Mouse (Mus musculus) thymus, adult 2 months (tissue): Measurements from ENCODE around the gene Bcl9l. TPM values are rescaled to one million over a fixed set of nuclear protein-coding genes. Genes with fewer than 3 reads are reported as not detected.
A peak's percentile ranks its signal among the peaks of the same experiment; 100 is the strongest.

Experiments
- DNase-seq: peaks from one replicate; pipeline ENCODE4 v3.0.0; 2021
- H3K27ac ChIP-seq: fragments of 200-500 bp; 2 replicates; pipeline ENCODE4 v1.5.1; 2012; ENCODE audit warnings: low read length, control low read depth; ENCODE audit not compliant: control insufficient read depth, insufficient read depth
- H3K27me3 ChIP-seq: fragments of 200-500 bp; 2 replicates; pipeline ENCODE4 v1.6.1; 2012; ENCODE audit warnings: mild to moderate bottlenecking, low read length, moderate library complexity, mixed read lengths; ENCODE audit not compliant: control insufficient read depth, insufficient read depth
- H3K36me3 ChIP-seq: fragments of 200-500 bp; 2 replicates; pipeline ENCODE4 v1.6.1; 2012; ENCODE audit warnings: mild to moderate bottlenecking, low read length, moderate library complexity; ENCODE audit not compliant: control insufficient read depth, insufficient read depth
- H3K4me1 ChIP-seq: fragments of 200-500 bp; replicated peaks from 2 replicates; pipeline ENCODE4 v1.6.1; 2012; ENCODE audit warnings: low read length; ENCODE audit not compliant: control insufficient read depth, insufficient read depth
- H3K4me3 ChIP-seq: fragments of 200-500 bp; 2 replicates; pipeline ENCODE4 v1.5.1; 2012; ENCODE audit warnings: mild to moderate bottlenecking, low read length, control low read depth, moderate library complexity; ENCODE audit not compliant: control insufficient read depth, insufficient read depth
- CTCF ChIP-seq: fragments of 200-500 bp; IDR thresholded peaks from 2 replicates; pipeline ENCODE4 v1.5.1; 2012; ENCODE audit warnings: mild to moderate bottlenecking, control low read depth, low read length, moderate library complexity, borderline replicate concordance; ENCODE audit not compliant: control insufficient read depth, poor library complexity, insufficient read depth; ENCODE audit errors: extremely low read depth
- POLR2A ChIP-seq: fragments of 200-500 bp; IDR thresholded peaks from 2 replicates; pipeline ENCODE4 v1.6.1; 2012; ENCODE audit warnings: mild to moderate bottlenecking, low read length, control low read depth, moderate library complexity; ENCODE audit not compliant: control insufficient read depth, poor library complexity, insufficient read depth; ENCODE audit errors: extremely low read depth
- WGBS: fragments of 180-500 bp; shearing (Covaris S2); methylation state at CpG from one replicate; pipeline ENCODE4 v1.1.7; 2018; 5-methylcytosine and 5-hydroxymethylcytosine counted together
- polyA plus RNA-seq: library from polyadenylated mRNA; depleted of rRNA; stranded (reverse); fragments of >200 nt; gene quantifications from 2 replicates; pipeline ENCODE4 v1.2.3, GENCODE M21; 2012

Bcl9l gene
- polyA plus RNA-seq, 1 experiment: 38.7 TPM

DNA sequence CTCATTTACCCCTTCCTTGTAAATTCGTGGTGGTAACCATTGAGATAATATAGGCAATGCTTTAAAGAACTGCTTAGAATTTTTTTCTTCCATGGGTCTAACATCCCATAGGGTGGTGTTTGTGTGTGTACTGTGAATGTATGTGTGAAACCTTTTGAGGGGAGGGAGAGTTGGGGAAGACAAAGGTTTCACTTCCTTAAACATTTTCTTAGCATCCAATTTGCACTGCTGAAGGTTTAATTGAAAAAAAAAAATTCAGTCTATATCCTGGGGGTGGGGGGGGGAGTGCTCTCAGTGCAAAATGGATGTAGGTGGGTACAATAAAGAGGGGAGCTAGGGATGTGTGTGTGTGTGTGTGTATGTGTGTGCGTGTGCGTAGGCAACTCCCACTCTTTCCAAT lies 513 bp upstream of the Bcl9l start:
- DNase-seq: no peak
- peaks cover 47% of the 10 kb centered on the region for H3K4me1 ChIP-seq
- peak overlapping the region; percentile 93 for H3K4me3 ChIP-seq
- no peaks in the 10 kb centered on the region for H3K36me3 ChIP-seq
- no peak for TF ChIP-seq POLR2A
- no peak for TF ChIP-seq CTCF
- WGBS: 16% methylated on average over 3 of the region's 3 CpGs
- H3K27me3 ChIP-seq: no peaks in the 10 kb centered on the region
- H3K27ac ChIP-seq: no peak overlapping the region

GRCm38 (mm10) chr9:44483041-44483509 lies 450 bp downstream of the Bcl9l start:
- Histone ChIP-seq H3K27ac (peak overlapping the region; percentile 8; the same call in 1 of the 2 replicates), H3K36me3 (no peaks in the 10 kb centered on the region), H3K4me1 (peaks cover 45% of the 10 kb centered on the region), H3K4me3 (peak overlapping the region; percentile 93), H3K27me3 (no peaks in the 10 kb centered on the region)
- 0% methylated on average over 38 of the region's 39 CpGs for WGBS
- TF ChIP-seq POLR2A (peak; percentile 52; the same call in 1 of the 2 replicates), CTCF (no peak)
- DNase-seq: no peak

DNA sequence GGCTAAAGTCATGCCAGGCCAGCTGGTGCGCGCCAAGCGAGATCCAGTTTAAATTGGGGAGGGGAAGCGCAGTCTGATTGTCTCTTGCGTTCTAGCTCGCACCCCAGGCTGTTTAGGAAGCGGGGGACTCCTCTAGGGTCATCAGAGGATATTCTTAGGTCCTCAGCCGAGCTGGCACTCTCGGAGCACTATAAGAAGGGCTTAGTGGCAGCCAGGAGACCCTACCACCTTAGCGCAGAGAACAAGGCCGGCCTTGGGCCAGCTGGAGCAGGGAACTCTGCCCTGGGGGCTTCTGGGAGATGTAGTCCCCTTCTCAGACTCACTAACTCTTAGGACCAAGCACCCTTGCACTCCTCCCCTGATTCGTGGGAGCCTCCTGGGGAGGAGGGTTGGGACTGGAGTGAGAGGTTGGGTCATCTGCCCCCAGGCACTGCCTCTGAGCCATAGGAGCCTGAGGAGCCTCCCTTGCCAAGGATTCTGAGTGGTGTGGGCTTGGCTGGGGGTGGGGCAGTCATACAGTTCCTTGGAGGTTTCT lies 952 bp downstream of the Bcl9l start:
- TF ChIP-seq POLR2A (peak; percentile 1; the same call in 1 of the 2 replicates), CTCF (no peak)
- peak; percentile 63 for DNase-seq
- H3K4me1 ChIP-seq: peaks cover 44% of the 10 kb centered on the region
- no peaks in the 10 kb centered on the region for H3K36me3 ChIP-seq
- H3K27me3 ChIP-seq: no peaks in the 10 kb centered on the region
- H3K4me3 ChIP-seq: peak overlapping the region; percentile 93
- peak overlapping the region; percentile 8; the same call in 1 of the 2 replicates for H3K27ac ChIP-seq
- 1% methylated on average over 12 of the region's 12 CpGs for WGBS

GRCm38 (mm10) chr9:44484311-44485104 lies 1.9 kb downstream of the Bcl9l start:
- TF ChIP-seq POLR2A: no peak
- TF ChIP-seq CTCF: no peak
- 37% methylated on average over 7 of the region's 7 CpGs for WGBS
- H3K27me3 ChIP-seq: no peaks in the 10 kb centered on the region
- H3K36me3 ChIP-seq: no peaks in the 10 kb centered on the region
- DNase-seq: no peak
- peak overlapping the region; percentile 93 for H3K4me3 ChIP-seq
- peaks cover 48% of the 10 kb centered on the region for H3K4me1 ChIP-seq
- H3K27ac ChIP-seq: no peak overlapping the region

DNA sequence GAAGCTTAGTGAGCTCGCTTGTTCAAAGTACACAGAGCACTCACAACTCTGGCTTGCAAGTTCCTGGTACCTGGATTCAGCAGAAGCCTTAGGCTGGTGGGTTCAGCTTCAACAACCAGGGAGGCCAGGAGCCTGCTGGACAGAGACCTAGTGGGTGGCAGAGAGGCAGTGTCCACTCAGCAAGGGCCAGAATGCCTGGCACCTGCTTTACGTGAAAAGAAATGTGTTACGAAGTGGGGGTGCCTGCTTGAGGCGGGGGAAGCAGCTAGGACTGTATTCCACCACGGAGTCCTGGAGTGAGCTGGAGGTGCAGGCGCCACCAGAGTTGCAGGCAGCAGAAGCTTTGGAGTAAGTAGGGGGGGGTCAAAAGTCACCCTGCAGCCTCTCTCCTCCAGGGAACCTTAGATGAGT lies 2.5 kb downstream of the Bcl9l start:
- Histone ChIP-seq H3K4me3 (no peak overlapping the region), H3K27me3 (no peaks in the 10 kb centered on the region), H3K36me3 (no peaks in the 10 kb centered on the region), H3K4me1 (peaks cover 50% of the 10 kb centered on the region), H3K27ac (no peak overlapping the region)
- TF ChIP-seq POLR2A: no peak
- TF ChIP-seq CTCF: no peak
- DNase-seq: no peak
- WGBS: 84% methylated on average over 6 of the region's 6 CpGs

GRCm38 (mm10) chr9:44485516-44486161 lies 3.0 kb downstream of the Bcl9l start:
- no peaks in the 10 kb centered on the region for H3K27me3 ChIP-seq
- no peak overlapping the region for H3K27ac ChIP-seq
- WGBS: 68% methylated on average over 14 of the region's 14 CpGs
- peak; percentile 4 for DNase-seq
- TF ChIP-seq CTCF: no peak
- no peak for TF ChIP-seq POLR2A
- H3K36me3 ChIP-seq: no peaks in the 10 kb centered on the region
- peaks cover 51% of the 10 kb centered on the region for H3K4me1 ChIP-seq
- H3K4me3 ChIP-seq: no peak overlapping the region
